Mouse (Mus musculus): Measurements from ENCODE around the gene Znhit6. TPM values are rescaled to one million over a fixed set of nuclear protein-coding genes. Genes with fewer than 3 reads are reported as not detected.
A peak's percentile ranks its signal among the peaks of the same experiment; 100 is the strongest.

Gene Znhit6
- polyA plus RNA-seq, 1 experiment from 2014 or later = 27.9 TPM

- Histone ChIP-seq H3K9me3 (ENCODE audit: control insufficient read depth, low read length) (no peaks in the 10 kb centered on the region), H3K4me3 (ENCODE audit: low read length) (no peak overlapping the region), H3K4me2 (ENCODE audit: low read depth, low read length) (no peak overlapping the region), H3K9ac (ENCODE audit: low read length) (no peak overlapping the region), H3K27ac (ENCODE audit: low read length) (no peak overlapping the region), H3K27me3 (ENCODE audit: control insufficient read depth, insufficient read depth, low read depth, low read length) (no peaks in the 10 kb centered on the region), H3K4me1 (replicated peaks; ENCODE audit: control insufficient read depth, insufficient read depth, low read length) (peaks cover 14% of the 10 kb centered on the region), H3K36me3 (ENCODE audit: control insufficient read depth, insufficient read depth, low read length) (peaks cover 27% of the 10 kb centered on the region)
- ATAC-seq (ENCODE audit: low read depth) = no peak
- WGBS = 57% methylated on average over 6 of the region's 6 CpGs
Measured at GRCm38 (mm10) chr3:145600801-145601200, 24.8 kb downstream of the Znhit6 start.

- peaks cover 24% of the 10 kb centered on the region for H3K36me3 ChIP-seq (ENCODE audit: control insufficient read depth, insufficient read depth, low read length)
Measured at GRCm38 (mm10) chr3:145601345-145601744, 25.3 kb downstream of the Znhit6 start.

GRCm38 (mm10) chr3:145602410-145603206 is 26.6 kb downstream of the Znhit6 start:
- ATAC-seq (ENCODE audit: low read depth) = peak; percentile 89
- Histone ChIP-seq H3K36me3 (ENCODE audit: control insufficient read depth, insufficient read depth, low read length) (peaks cover 22% of the 10 kb centered on the region), H3K4me3 (ENCODE audit: low read length) (no peak overlapping the region), H3K9ac (ENCODE audit: low read length) (no peak overlapping the region), H3K27ac (ENCODE audit: low read length) (peak overlapping the region; percentile 58), H3K27me3 (ENCODE audit: control insufficient read depth, insufficient read depth, low read depth, low read length) (no peaks in the 10 kb centered on the region), H3K4me2 (ENCODE audit: low read depth, low read length) (peak overlapping the region; percentile 29), H3K4me1 (replicated peaks; ENCODE audit: control insufficient read depth, insufficient read depth, low read length) (peaks cover 14% of the 10 kb centered on the region), H3K9me3 (ENCODE audit: control insufficient read depth, low read length) (no peaks in the 10 kb centered on the region)
- WGBS = 42% methylated on average over 11 of the region's 11 CpGs

More at GRCm38 (mm10) chr3:145601345-145601744, 25.3 kb downstream of the Znhit6 start:
- H3K4me1 ChIP-seq (replicated peaks; ENCODE audit: control insufficient read depth, insufficient read depth, low read length) = peaks cover 14% of the 10 kb centered on the region
- H3K4me3 ChIP-seq (ENCODE audit: low read length) = no peak overlapping the region
- H3K9me3 ChIP-seq (ENCODE audit: control insufficient read depth, low read length) = no peaks in the 10 kb centered on the region
- ATAC-seq (ENCODE audit: low read depth) = peak; percentile 8; the same call in 1 of the 2 replicates
- WGBS = 26% methylated on average over 6 of the region's 6 CpGs
- 0 out of 2 replicates have a peak overlapping the region, but pooled peaks have one; percentile 15 for H3K9ac ChIP-seq (ENCODE audit: low read length)
- no peak overlapping the region for H3K4me2 ChIP-seq (ENCODE audit: low read depth, low read length)
- peak overlapping the region; percentile 46; the same call in 1 of the 2 replicates for H3K27ac ChIP-seq (ENCODE audit: low read length)
- no peaks in the 10 kb centered on the region for H3K27me3 ChIP-seq (ENCODE audit: control insufficient read depth, insufficient read depth, low read depth, low read length)

GRCm38 (mm10) chr3:145605437-145606123 is 29.6 kb downstream of the Znhit6 start:
- Histone ChIP-seq H3K27me3 (ENCODE audit: control insufficient read depth, insufficient read depth, low read depth, low read length) (no peaks in the 10 kb centered on the region), H3K27ac (ENCODE audit: low read length) (no peak overlapping the region), H3K4me3 (ENCODE audit: low read length) (no peak overlapping the region), H3K9ac (ENCODE audit: low read length) (no peak overlapping the region), H3K4me1 (replicated peaks; ENCODE audit: control insufficient read depth, insufficient read depth, low read length) (peaks cover 14% of the 10 kb centered on the region), H3K36me3 (ENCODE audit: control insufficient read depth, insufficient read depth, low read length) (peaks cover 7% of the 10 kb centered on the region; the same call in 1 of the 2 replicates), H3K4me2 (ENCODE audit: low read depth, low read length) (no peak overlapping the region), H3K9me3 (ENCODE audit: control insufficient read depth, low read length) (no peaks in the 10 kb centered on the region)
- ATAC-seq (ENCODE audit: low read depth) = no peak
- 80% methylated on average over 5 of the region's 5 CpGs for WGBS

GRCm38 (mm10) chr3:145608320-145608719 is 32.3 kb downstream of the Znhit6 start:
- H3K4me3 ChIP-seq (ENCODE audit: low read length) = no peak overlapping the region

GRCm38 (mm10) chr3:145612662-145613061 is 36.7 kb downstream of the Znhit6 start:
- H3K36me3 ChIP-seq (ENCODE audit: control insufficient read depth, insufficient read depth, low read length) = no peaks in the 10 kb centered on the region
- no peaks in the 10 kb centered on the region for H3K9me3 ChIP-seq (ENCODE audit: control insufficient read depth, low read length)
- no peak overlapping the region for H3K4me2 ChIP-seq (ENCODE audit: low read depth, low read length)
- no peak overlapping the region for H3K9ac ChIP-seq (ENCODE audit: low read length)
- WGBS = 23% methylated on average over 4 of the region's 4 CpGs
- ATAC-seq (ENCODE audit: low read depth) = no peak
- H3K27ac ChIP-seq (ENCODE audit: low read length) = no peak overlapping the region
- peaks cover 25% of the 10 kb centered on the region for H3K4me1 ChIP-seq (replicated peaks; ENCODE audit: control insufficient read depth, insufficient read depth, low read length)
- no peak overlapping the region for H3K4me3 ChIP-seq (ENCODE audit: low read length)
- no peaks in the 10 kb centered on the region for H3K27me3 ChIP-seq (ENCODE audit: control insufficient read depth, insufficient read depth, low read depth, low read length)

More at GRCm38 (mm10) chr3:145608320-145608719, 32.3 kb downstream of the Znhit6 start:
- Histone ChIP-seq H3K9ac (ENCODE audit: low read length) (no peak overlapping the region), H3K4me1 (replicated peaks; ENCODE audit: control insufficient read depth, insufficient read depth, low read length) (peaks cover 3% of the 10 kb centered on the region), H3K27me3 (ENCODE audit: control insufficient read depth, insufficient read depth, low read depth, low read length) (no peaks in the 10 kb centered on the region), H3K9me3 (ENCODE audit: control insufficient read depth, low read length) (no peaks in the 10 kb centered on the region), H3K4me2 (ENCODE audit: low read depth, low read length) (no peak overlapping the region), H3K27ac (ENCODE audit: low read length) (no peak overlapping the region), H3K36me3 (ENCODE audit: control insufficient read depth, insufficient read depth, low read length) (peaks cover 7% of the 10 kb centered on the region; the same call in 1 of the 2 replicates)
- 89% methylated on average over 5 of the region's 5 CpGs for WGBS
- no peak for ATAC-seq (ENCODE audit: low read depth)

GRCm38 (mm10) chr3:145613234-145613633 is 37.2 kb downstream of the Znhit6 start:
- Histone ChIP-seq H3K27ac (ENCODE audit: low read length) (no peak overlapping the region), H3K9ac (ENCODE audit: low read length) (no peak overlapping the region), H3K36me3 (ENCODE audit: control insufficient read depth, insufficient read depth, low read length) (no peaks in the 10 kb centered on the region), H3K4me1 (replicated peaks; ENCODE audit: control insufficient read depth, insufficient read depth, low read length) (peaks cover 25% of the 10 kb centered on the region), H3K4me2 (ENCODE audit: low read depth, low read length) (no peak overlapping the region), H3K27me3 (ENCODE audit: control insufficient read depth, insufficient read depth, low read depth, low read length) (no peaks in the 10 kb centered on the region), H3K4me3 (ENCODE audit: low read length) (no peak overlapping the region), H3K9me3 (ENCODE audit: control insufficient read depth, low read length) (no peaks in the 10 kb centered on the region)
- WGBS = 68% methylated on average over 4 of the region's 4 CpGs
- no peak for ATAC-seq (ENCODE audit: low read depth)

GRCm38 (mm10) chr3:145614362-145615115 is 38.5 kb downstream of the Znhit6 start:
- WGBS = 13% methylated on average over 17 of the region's 17 CpGs
- Histone ChIP-seq H3K4me2 (ENCODE audit: low read depth, low read length) (peak overlapping the region; percentile 37), H3K4me3 (ENCODE audit: low read length) (no peak overlapping the region; the same call in 1 of the 2 replicates), H3K9ac (ENCODE audit: low read length) (peak overlapping the region; percentile 30; the same call in 1 of the 2 replicates), H3K9me3 (ENCODE audit: control insufficient read depth, low read length) (no peaks in the 10 kb centered on the region), H3K4me1 (replicated peaks; ENCODE audit: control insufficient read depth, insufficient read depth, low read length) (peaks cover 25% of the 10 kb centered on the region), H3K27ac (ENCODE audit: low read length) (peak overlapping the region; percentile 81), H3K36me3 (ENCODE audit: control insufficient read depth, insufficient read depth, low read length) (no peaks in the 10 kb centered on the region), H3K27me3 (ENCODE audit: control insufficient read depth, insufficient read depth, low read depth, low read length) (no peaks in the 10 kb centered on the region)
- ATAC-seq (ENCODE audit: low read depth) = peak; percentile 90
